Mouse (Mus musculus) kidney, embryonic 16.5 days (tissue): Measurements from ENCODE around the gene Wdpcp. TPM values are rescaled to one million over a fixed set of nuclear protein-coding genes. Genes with fewer than 3 reads are reported as not detected.

Source experiments
- ATAC-seq: fragments of 200-750 bp; cut with Nextera tagmentation; 2 replicates; pipeline ENCODE4 v1.8.0; 2017; ENCODE audit warnings: moderate TSS enrichment; ENCODE audit not compliant: low FRiP score, low TSS enrichment
- H3K27ac ChIP-seq: fragments of 300-500 bp; sonication (generic); 2 replicates; pipeline ENCODE4 v1.5.1; 2014; ENCODE audit warnings: low read length
- H3K27me3 ChIP-seq: fragments of 300-500 bp; sonication (generic); 2 replicates; pipeline ENCODE4 v1.6.1; 2014; ENCODE audit warnings: low read length, control low read depth, mixed read lengths; ENCODE audit not compliant: insufficient read depth
- H3K36me3 ChIP-seq: fragments of 300-500 bp; sonication (generic); 2 replicates; pipeline ENCODE4 v1.6.1; 2014; ENCODE audit warnings: low read length, control low read depth, mixed read lengths; ENCODE audit not compliant: insufficient read depth
- H3K4me1 ChIP-seq: fragments of 300-500 bp; sonication (generic); 2 replicates; pipeline ENCODE4 v1.6.1; 2014; ENCODE audit warnings: low read length, control low read depth, mixed read lengths; ENCODE audit not compliant: insufficient read depth
- H3K4me2 ChIP-seq: fragments of 300-500 bp; sonication (generic); replicated peaks from 2 replicates; pipeline ENCODE4 v1.6.1; 2014; ENCODE audit warnings: low read depth, low read length
- H3K4me3 ChIP-seq: fragments of 300-500 bp; sonication (generic); 2 replicates; pipeline ENCODE4 v1.5.1; 2014; ENCODE audit warnings: mild to moderate bottlenecking, low read length
- H3K9ac ChIP-seq: fragments of 300-500 bp; sonication (generic); replicated peaks from 2 replicates; pipeline ENCODE4 v1.6.1; 2014; ENCODE audit warnings: low read length
- H3K9me3 ChIP-seq: fragments of 300-500 bp; sonication (generic); 2 replicates; pipeline ENCODE4 v1.6.1; 2016; ENCODE audit warnings: low read length, control low read depth
- WGBS: fragments of 180-500 bp; shearing (Covaris S2); extraction: QIAGEN DNeasy Blood & Tissue Kit; methylation state at CpG from one replicate; pipeline ENCODE4 v1.1.7; 2014; 5-methylcytosine and 5-hydroxymethylcytosine counted together
- polyA plus RNA-seq: library from polyadenylated mRNA; unstranded; fragments of >200 nt; fragmentation: Nextera tagmentation; extraction: Ambion mirVana; gene quantifications from 2 replicates; pipeline ENCODE4 v1.2.1, GENCODE M21; 2015

Gene Wdpcp
- polyA plus RNA-seq, 1 experiment from 2014 or later, result 13.4 TPM

GRCm38 (mm10) chr11:21549052-21549451 lies 23.0 kb upstream of the Wdpcp start:
- 84% methylated on average over 2 of the region's 2 CpGs for WGBS
- H3K27me3 ChIP-seq, result no peaks in the 10 kb centered on the region
- ATAC-seq, result no peak

GRCm38 (mm10) chr11:21549754-21550153 lies 22.3 kb upstream of the Wdpcp start:
- Histone ChIP-seq H3K36me3 (no peaks in the 10 kb centered on the region), H3K9me3 (no peaks in the 10 kb centered on the region), H3K4me3 (no peak overlapping the region), H3K27ac (0 out of 2 replicates have a peak overlapping the region, but pooled peaks have one; percentile 38), H3K4me2 (no peak overlapping the region), H3K27me3 (no peaks in the 10 kb centered on the region), H3K9ac (no peak overlapping the region), H3K4me1 (peaks cover 6% of the 10 kb centered on the region; the same call in 1 of the 2 replicates)
- WGBS, result 68% methylated on average over 4 of the region's 4 CpGs
- ATAC-seq, result 0 out of 2 replicates have a peak, but pooled peaks have one; percentile 74

More at GRCm38 (mm10) chr11:21549052-21549451, 23.0 kb upstream of the Wdpcp start:
- Histone ChIP-seq H3K9ac (no peak overlapping the region), H3K4me2 (no peak overlapping the region), H3K4me1 (peaks cover 6% of the 10 kb centered on the region; the same call in 1 of the 2 replicates), H3K27ac (no peak overlapping the region), H3K9me3 (no peaks in the 10 kb centered on the region), H3K4me3 (no peak overlapping the region), H3K36me3 (no peaks in the 10 kb centered on the region)

- H3K27ac ChIP-seq, result peak overlapping the region; percentile 80; the same call in 1 of the 2 replicates
- no peaks in the 10 kb centered on the region for H3K36me3 ChIP-seq
- 81% methylated on average over 12 of the region's 12 CpGs for WGBS
- peaks cover 6% of the 10 kb centered on the region; the same call in 1 of the 2 replicates for H3K4me1 ChIP-seq
- no peak for ATAC-seq
- no peak overlapping the region for H3K9ac ChIP-seq
- H3K4me2 ChIP-seq, result no peak overlapping the region
- no peaks in the 10 kb centered on the region for H3K27me3 ChIP-seq
- H3K4me3 ChIP-seq, result no peak overlapping the region
- no peaks in the 10 kb centered on the region for H3K9me3 ChIP-seq
Observed at GRCm38 (mm10) chr11:21550222-21551173, 21.5 kb upstream of the Wdpcp start.

GRCm38 (mm10) chr11:21552049-21552448 lies 20.0 kb upstream of the Wdpcp start:
- no peaks in the 10 kb centered on the region; the same call in 1 of the 2 replicates for H3K36me3 ChIP-seq
- WGBS, result 71% methylated on average over 3 of the region's 3 CpGs
- H3K27me3 ChIP-seq, result no peaks in the 10 kb centered on the region
- no peak overlapping the region for H3K9ac ChIP-seq
- H3K4me1 ChIP-seq, result peaks cover 6% of the 10 kb centered on the region; the same call in 1 of the 2 replicates
- ATAC-seq, result no peak
- 0 out of 2 replicates have a peak overlapping the region, but pooled peaks have one; percentile 18 for H3K27ac ChIP-seq
- no peak overlapping the region for H3K4me2 ChIP-seq
- H3K4me3 ChIP-seq, result no peak overlapping the region
- H3K9me3 ChIP-seq, result no peaks in the 10 kb centered on the region

- H3K4me3 ChIP-seq, result no peak overlapping the region
- no peaks in the 10 kb centered on the region for H3K27me3 ChIP-seq
- ATAC-seq, result no peak
- H3K9me3 ChIP-seq, result no peaks in the 10 kb centered on the region
- no peak overlapping the region for H3K27ac ChIP-seq
- no peak overlapping the region for H3K9ac ChIP-seq
- H3K36me3 ChIP-seq, result peaks cover 40% of the 10 kb centered on the region
- 72% methylated on average over 11 of the region's 11 CpGs for WGBS
- H3K4me1 ChIP-seq, result no peaks in the 10 kb centered on the region
- no peak overlapping the region for H3K4me2 ChIP-seq
Observed at GRCm38 (mm10) chr11:21559727-21560126, 12.3 kb upstream of the Wdpcp start.

- Histone ChIP-seq H3K27ac (no peak overlapping the region), H3K4me1 (no peaks in the 10 kb centered on the region), H3K9ac (no peak overlapping the region), H3K36me3 (peaks cover 52% of the 10 kb centered on the region), H3K9me3 (no peaks in the 10 kb centered on the region), H3K4me2 (no peak overlapping the region), H3K27me3 (no peaks in the 10 kb centered on the region), H3K4me3 (no peak overlapping the region)
- ATAC-seq, result no peak
- 90% methylated on average over 5 of the region's 5 CpGs for WGBS
Observed at GRCm38 (mm10) chr11:21561347-21561746, 10.7 kb upstream of the Wdpcp start.

- no peak overlapping the region for H3K4me2 ChIP-seq
- no peak for ATAC-seq
- H3K4me3 ChIP-seq, result no peak overlapping the region
- H3K9me3 ChIP-seq, result no peaks in the 10 kb centered on the region
- 74% methylated on average over 4 of the region's 4 CpGs for WGBS
- peak overlapping the region; percentile 3; the same call in 1 of the 2 replicates for H3K27ac ChIP-seq
- no peak overlapping the region for H3K9ac ChIP-seq
- peaks cover 42% of the 10 kb centered on the region for H3K36me3 ChIP-seq
- H3K4me1 ChIP-seq, result peaks cover 2% of the 10 kb centered on the region; the same call in 1 of the 2 replicates
- H3K27me3 ChIP-seq, result no peaks in the 10 kb centered on the region
Observed at GRCm38 (mm10) chr11:21563617-21564325, 8.3 kb upstream of the Wdpcp start.

- Histone ChIP-seq H3K36me3 (peaks cover 32% of the 10 kb centered on the region), H3K4me3 (no peak overlapping the region), H3K9me3 (no peaks in the 10 kb centered on the region), H3K27ac (no peak overlapping the region), H3K9ac (no peak overlapping the region), H3K27me3 (no peaks in the 10 kb centered on the region), H3K4me2 (no peak overlapping the region), H3K4me1 (peaks cover 11% of the 10 kb centered on the region)
- WGBS, result 78% methylated on average over 9 of the region's 9 CpGs
- ATAC-seq, result no peak
Observed at GRCm38 (mm10) chr11:21564681-21565405, 7.2 kb upstream of the Wdpcp start.

GRCm38 (mm10) chr11:21566934-21567333 lies 5.1 kb upstream of the Wdpcp start:
- no peak for ATAC-seq
- Histone ChIP-seq H3K9ac (no peak overlapping the region), H3K4me3 (no peak overlapping the region), H3K27ac (no peak overlapping the region), H3K9me3 (no peaks in the 10 kb centered on the region), H3K36me3 (peaks cover 29% of the 10 kb centered on the region), H3K4me2 (no peak overlapping the region), H3K4me1 (peaks cover 17% of the 10 kb centered on the region), H3K27me3 (no peaks in the 10 kb centered on the region)
- WGBS, result 90% methylated on average over 6 of the region's 6 CpGs
